Mouse (Mus musculus) cerebral cortex, adult 2 months (tissue): ENCODE measurements around the gene Ccdc159.

Experiments used
- WGBS: fragments of 180-500 bp; shearing (Covaris S2); methylation state at CpG from one replicate; pipeline ENCODE4 v1.1.7; 2018; 5-methylcytosine and 5-hydroxymethylcytosine counted together

Ccdc159 gene

DNA sequence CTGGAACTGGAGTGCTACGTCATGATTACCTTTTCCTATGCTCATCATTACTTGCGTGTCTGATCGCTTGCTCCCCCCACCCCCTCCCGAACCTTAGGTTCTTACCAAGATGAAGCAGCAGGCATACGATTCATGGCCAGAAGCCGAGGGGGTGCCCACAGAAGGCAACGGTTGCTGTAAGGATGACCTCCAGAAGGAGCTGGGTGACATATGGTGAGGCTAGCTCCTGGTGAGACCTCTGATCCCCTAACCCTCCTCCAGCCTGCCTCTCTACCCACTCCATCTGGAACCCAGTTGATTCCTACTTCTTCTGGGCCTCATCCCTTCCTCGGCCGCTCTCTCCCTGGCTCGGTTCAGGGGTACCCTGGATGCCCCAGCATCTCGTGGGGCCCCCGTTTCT lies 6.8 kb downstream of the Ccdc159 start:
- WGBS = 94% methylated on average over 12 of the region's 12 CpGs

DNA sequence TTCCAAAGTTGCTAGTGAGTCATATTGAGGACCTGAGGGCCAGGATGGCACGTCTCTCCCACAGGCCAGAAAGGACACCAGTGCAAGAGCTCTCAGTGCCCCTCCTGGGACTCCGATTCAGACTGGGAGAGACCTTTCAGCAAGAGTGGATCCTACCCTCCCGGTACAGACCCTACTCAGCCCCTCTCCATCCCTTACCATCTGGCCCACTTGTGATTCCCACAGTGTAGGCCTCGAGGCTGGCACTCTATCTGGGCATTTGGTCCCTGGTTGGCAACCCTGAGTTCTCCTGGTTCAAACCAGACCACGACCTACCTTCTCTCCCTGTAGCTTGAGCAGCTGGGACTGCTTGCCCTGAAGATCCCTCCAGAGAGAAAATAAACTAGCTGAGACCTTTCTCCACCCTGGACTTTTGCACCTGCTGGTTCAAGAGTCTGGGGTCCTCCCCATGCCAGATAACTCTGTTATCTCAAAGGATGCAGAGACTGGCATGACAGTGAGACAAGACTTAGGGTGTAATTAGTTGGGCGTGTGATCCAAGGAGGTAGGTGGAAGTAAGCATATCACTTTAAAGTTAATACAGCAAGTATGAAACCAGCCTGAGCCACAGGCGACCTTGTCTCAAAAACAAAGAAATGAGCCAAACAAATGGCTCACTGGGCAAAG lies 8.3 kb downstream of the Ccdc159 start:
- 86% methylated on average over 7 of the region's 7 CpGs for WGBS

DNA sequence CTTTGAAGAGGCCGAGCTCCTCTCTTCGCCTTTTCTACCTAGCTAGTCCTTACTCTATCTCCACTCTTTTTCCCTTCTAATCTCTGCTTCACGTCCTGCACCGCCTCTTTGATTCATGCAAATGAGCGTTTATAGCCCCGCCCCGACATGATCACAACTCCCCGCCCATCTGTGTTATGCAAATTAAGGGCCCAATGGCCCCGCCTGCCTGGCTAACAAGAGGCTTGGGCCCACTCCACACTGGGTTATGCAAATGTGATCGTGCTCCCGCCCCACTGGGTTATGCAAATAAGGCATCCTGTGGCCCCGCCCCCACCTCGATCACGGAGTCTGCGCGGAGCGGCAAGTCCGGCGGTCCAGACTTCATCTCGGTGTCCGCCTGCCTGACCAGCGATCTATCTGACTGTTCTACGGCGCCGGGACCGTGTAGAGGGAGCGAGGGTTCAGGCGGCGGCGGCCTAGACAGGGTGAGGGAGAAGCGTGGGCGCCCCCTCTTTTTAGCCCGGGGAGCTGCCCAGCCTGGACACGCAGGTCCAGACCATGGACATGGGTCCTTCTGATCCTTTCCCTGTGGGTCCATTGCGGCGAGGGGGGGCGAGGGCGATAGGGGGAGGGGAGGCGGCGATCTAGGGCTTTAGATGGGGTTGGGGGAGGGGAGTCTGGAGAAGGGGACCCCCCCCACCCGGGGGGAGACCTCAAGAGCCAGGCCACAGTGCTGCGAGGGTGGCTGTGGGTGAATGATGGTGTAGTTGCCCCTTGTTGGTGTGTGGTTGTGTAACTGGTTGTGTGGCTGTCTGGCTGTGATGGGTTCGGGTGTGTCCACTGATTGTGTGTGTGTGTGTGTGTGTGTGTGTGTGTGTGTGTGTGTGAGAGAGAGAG lies 9.7 kb downstream of the Ccdc159 start, which contains the start of gene Plppr2:
Gene Plppr2 (plus strand): TSS at position 342 of the 879 bp plus-strand sequence.
- WGBS = 2% methylated on average over 43 of the region's 43 CpGs

DNA sequence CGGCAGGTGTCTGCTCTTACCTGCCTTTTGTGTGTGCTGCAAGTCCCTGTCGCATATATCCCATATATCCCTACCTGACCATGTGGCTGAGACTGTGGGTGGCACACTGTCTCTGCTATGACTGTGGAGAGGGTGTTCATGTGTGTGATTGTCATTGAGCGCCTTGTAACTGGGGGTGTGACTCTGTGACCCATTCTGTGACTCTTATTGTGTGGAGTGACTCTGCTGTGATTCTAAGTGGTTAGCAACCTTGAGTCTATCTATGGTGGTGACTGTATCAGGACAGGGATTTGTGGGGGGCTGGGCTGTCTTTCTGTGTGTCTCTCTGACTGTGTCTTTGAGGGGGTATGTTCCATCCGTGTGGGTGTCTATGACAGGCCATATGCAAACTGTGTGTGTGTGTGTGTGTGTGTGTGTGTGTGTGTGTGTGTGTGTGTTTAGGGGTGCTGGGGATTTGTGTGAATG lies 10.5 kb downstream of the Ccdc159 start:
- 46% methylated on average over 4 of the region's 4 CpGs for WGBS

DNA sequence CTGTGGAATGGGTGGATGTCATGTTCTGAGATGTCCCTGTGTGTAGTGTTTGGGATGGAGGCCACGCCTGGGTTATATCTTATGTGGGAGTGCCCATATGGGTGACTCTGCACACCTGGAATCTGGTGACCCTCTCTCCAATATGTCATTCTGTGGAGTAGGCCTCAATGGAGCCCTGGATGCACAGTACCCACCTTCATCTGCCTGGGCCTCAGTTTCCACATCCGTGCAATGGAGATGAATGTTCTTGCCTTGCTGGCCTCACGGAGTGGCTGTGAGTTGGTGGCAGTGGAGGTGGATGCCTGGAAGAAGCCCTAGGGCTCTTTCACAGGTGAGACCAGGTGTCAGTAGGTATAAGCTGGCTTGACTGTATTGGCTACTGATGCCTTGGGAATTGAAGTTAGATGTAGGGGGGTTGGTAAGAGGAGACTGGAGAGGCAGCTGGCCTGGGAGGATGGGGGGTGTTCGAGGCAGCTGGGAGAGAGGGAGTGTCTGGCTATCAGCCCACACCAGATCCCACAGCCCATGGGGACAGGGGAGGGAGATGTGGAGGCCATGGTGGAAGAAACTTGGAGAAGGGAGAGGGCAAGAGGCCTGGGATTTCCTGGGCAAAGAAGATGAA lies 11.1 kb downstream of the Ccdc159 start:
- 61% methylated on average over 4 of the region's 4 CpGs for WGBS

DNA sequence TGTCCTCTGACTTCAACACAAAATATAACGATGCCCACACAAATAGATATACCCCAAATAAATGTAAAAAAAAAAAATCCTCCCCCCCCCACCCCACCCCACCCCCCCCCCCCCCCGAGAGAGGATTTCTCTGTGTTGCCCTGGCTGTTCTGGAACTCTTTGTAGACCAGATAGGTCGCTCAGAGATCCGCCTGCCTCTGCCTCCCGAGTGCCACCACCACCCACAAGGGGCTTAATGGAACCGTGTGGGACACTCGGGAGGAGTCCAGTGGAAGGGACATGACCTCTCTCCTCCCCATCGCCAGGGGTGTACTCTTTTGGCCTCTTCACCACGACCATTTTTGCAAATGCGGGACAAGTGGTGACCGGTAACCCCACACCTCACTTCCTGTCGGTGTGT lies 15.8 kb downstream of the Ccdc159 start:
- WGBS = 78% methylated on average over 12 of the region's 12 CpGs

DNA sequence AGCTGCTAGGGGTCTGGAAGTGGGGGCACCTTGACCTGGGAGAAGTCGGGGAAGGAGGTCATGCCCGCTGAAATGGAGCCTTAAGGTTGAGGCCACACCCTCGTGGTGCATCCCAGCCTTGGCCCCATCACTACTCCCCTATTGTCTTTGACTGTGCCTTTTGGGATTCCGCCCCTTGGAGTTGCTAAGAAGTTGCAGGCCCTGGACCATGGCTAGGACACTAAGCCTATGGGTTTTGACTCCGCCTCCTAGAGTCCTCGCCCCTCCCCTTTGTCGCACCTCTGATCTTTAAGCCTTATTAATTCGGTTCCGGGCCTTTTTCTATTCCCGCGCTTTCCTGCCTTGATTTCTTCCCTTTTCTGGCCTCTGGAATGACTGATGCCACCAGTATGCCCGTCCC lies 16.4 kb downstream of the Ccdc159 start:
- WGBS = 62% methylated on average over 12 of the region's 12 CpGs

DNA sequence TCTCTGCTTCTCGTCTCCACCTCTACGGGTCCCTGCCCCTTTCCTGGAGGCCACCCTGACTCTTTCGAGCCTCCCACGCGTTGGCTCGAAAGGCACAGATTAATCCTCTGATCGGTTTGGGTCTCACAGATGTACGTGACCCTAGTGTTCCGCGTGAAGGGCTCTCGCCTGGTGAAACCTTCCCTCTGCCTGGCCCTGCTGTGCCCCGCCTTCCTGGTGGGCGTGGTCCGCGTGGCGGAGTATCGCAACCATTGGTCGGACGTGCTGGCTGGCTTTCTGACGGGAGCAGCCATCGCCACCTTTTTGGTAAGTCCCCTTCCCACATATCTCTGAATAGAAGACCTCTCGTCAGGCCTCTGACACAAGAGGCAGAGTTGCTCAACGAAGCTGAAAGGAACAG lies 17.0 kb downstream of the Ccdc159 start:
- 28% methylated on average over 23 of the region's 23 CpGs for WGBS

DNA sequence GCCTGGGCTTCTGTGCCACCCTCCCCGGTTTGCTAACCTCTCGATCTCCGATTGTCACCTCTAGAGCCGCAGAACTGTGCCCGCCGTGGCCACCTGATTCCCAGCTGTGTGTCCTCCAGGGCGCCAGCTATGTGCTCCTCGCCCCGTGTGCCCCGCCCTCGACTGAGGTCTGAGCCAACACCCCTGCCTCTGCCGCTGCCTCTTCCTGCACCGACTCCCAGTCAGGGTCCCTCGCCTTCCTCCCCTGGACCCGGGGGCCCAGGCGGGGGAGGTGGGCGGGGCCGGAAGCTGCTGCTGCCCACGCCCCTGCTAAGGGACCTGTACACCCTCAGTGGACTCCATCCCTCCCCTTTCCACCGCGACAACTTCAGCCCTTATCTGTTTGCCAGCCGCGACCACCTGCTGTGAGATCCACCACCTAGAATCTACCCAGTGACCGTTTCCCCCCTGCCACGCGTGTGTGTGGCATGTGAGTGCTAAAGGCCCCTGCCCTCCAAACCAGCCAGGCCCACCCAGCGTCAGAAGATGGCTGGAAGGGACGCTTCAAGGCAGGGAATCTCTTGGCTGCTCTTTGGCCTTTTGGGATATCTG lies 20.4 kb downstream of the Ccdc159 start:
- 26% methylated on average over 28 of the region's 28 CpGs for WGBS

DNA sequence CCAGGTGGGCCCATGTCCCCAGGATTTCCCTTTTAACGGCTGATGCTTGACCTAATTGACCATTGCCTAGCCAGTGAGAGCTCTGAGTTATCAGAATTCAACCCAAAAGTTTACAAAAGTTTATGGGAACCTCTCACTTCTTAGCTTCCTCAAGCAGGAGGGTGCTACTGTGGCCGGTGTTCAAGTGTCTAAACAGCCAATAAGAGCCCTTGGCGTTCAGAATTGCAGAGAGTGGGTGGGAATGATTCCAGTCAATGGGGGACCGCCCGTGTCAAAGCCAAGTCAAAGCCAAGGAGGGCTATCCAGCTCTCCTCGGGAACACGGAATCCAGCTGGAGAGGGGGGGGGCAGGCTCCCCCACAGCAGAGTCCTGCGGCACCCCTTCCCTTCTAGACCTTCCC lies 20.9 kb downstream of the Ccdc159 start:
- WGBS = 32% methylated on average over 8 of the region's 8 CpGs

DNA sequence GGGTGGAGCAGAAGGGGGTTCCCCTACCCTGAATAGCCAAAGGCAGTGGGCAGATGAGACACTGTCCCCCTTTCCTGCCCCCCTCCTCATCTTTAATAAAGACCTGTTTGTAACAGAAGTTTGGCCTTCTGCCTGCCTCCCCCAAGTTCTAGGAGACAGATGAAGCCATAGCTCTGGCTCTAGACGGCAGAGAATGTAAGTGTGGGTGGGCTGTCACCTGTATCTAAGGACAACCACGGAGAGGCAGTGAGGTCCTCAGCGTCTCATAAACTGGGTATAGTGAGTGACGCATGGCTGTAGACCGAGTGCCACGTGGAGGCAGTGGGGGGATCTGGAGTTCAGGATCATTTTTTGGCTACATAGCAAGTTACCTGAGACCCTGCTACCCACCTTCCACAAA lies 21.5 kb downstream of the Ccdc159 start:
- 31% methylated on average over 6 of the region's 6 CpGs for WGBS

DNA sequence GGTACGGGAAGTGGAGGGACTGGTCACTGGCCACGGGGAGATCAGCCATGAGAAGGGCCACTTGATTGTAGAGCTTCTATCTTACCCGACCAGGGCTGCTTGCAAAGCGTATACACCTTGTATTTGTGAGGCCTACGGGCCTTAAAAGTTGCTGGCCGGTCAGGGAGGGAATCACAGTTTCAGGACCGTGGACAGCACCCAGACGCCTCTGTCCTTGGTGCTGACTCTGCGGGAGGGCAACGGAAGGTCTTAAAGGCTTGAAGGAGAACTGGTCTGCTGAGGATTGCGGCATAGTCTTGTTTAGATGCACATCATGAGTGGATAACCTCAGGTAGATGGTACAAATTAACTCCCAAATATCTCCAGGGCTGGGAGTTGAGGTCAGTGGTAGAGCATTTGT lies 23.1 kb downstream of the Ccdc159 start:
- WGBS = 37% methylated on average over 11 of the region's 11 CpGs

DNA sequence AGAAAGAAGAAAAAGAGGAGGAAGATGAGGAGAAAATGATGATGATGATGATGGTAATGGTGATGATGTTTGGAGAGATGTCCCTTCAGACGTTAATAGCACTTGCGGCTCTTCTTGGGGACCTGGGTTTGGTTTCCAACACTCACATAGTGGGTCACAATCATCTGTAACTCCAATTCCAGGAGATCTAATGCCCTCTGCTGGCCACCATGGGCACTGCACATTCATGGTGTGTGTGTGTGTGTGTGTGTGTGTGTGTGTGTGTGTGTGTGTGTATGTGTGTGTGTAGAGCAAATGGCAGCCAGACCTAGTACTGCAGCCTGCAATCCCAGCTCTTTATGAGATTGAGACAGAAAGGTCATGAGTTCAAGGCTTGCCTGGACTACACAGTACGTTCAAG lies 24.7 kb downstream of the Ccdc159 start:
- WGBS = 79% methylated on average over 3 of the region's 3 CpGs

DNA sequence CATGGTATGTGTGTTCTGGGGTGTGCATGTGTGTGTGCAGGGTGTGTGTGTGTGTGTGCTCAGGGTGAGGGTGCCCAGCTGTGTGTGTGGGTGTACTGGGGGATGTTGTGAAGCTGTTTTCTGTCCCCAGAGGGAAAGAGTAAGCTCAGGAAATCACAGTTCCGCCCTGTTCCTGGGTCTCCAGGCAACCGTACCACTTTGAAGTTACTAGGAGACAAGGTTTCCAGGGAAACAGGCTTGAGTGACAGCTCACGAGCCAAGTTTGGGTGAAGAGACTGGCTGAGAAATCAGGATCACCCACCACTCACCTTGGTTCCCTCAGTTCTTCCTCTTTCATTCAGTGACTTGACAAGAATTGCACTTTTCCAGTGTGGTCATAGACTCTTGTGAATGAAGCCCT lies 26.3 kb downstream of the Ccdc159 start:
- 2% methylated on average over 3 of the region's 3 CpGs for WGBS

DNA sequence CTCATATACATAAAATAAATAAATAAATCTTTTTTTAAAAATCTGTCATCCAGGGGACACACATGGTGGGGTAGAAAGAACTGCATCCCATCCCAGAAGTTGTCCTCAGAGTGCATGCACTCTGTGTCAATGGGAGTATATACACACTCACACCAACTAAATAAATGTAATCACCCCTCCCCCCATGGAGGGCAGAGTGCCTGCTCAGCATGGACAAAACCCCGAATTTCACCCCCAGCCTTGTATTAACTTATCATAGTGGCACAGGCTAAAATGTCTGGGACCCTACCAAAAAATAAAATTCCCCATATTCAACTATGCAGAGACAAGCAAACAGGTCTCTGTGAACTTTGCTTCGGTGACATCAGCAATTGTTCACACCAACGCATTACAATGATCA lies 27.4 kb downstream of the Ccdc159 start:
- 61% methylated on average over 3 of the region's 3 CpGs for WGBS

DNA sequence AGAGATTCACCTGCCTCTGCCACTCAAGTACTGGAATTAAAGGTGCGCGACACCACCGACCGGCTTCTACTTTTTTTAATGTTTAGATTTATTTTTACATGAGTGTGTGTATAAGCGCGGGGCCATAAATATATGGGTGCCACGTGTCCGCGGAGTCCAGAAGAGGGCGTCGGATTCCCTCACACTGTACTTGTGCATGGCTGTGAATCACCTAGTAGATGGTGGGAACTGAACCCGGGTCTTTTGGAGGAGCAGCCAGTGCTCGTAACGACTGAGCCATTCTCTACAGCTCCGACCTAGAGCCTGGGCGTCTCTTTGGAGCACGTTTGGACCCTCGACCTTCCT lies 27.9 kb downstream of the Ccdc159 start:
- 1% methylated on average over 18 of the region's 18 CpGs for WGBS

DNA sequence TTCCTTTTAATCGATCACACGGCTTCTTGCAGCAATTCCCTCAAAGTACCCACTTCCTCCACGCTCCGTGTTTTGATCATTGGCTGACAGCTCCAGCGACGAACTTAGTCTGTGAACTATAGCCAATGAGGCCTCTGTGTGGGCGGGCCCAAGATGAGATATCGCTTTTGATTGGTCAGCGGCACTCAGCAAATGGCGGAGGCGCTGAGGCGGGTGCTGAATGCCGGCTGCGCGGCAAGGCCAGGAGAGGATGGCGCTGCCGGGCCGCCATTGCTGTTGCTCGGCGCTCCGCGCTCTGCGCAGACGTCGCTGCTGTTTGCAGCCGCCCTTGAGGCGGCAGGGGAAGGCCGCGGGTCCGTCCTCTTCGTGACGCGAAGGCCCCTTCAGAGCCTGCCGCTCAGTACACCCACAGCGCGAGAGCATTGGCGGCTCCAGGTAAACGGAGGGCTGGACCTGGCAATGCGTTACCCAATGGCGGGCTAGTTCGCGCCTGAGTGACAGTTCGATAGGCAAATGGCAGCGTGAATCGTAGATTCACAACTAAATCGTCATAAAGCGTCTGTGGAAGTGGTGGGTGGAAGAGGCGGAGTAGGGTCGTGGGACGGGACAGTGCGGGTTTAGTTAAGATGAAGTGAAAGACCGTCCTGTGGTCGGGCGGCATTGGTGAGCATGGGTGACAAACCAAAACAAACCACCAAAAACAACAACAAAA lies 28.5 kb downstream of the Ccdc159 start, which contains the start of gene Swsap1:
Gene Swsap1 (plus strand): TSS at position 186 of the 712 bp plus-strand sequence.
- WGBS = under 1% methylated on average over 54 of the region's 54 CpGs

DNA sequence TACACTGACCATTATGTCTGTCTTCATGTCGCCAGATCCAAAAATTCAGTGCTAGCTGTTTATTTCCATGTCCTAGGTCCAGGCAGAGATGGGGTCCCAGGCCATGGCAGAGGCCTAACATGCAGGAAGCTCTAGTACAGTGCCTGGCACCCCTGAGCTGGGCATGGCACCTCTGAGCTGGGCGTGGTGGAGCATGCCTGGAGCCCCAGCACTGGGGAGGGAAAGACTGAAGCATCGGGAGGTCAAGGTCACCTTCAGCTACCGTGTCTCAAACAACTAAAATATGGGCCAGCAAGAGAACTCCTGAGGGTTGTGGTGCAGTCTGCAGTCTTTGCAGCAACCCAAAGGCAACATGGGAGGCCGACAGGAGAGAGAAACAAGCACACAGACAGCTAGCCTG lies 31.1 kb downstream of the Ccdc159 start:
- WGBS = 91% methylated on average over 5 of the region's 5 CpGs

DNA sequence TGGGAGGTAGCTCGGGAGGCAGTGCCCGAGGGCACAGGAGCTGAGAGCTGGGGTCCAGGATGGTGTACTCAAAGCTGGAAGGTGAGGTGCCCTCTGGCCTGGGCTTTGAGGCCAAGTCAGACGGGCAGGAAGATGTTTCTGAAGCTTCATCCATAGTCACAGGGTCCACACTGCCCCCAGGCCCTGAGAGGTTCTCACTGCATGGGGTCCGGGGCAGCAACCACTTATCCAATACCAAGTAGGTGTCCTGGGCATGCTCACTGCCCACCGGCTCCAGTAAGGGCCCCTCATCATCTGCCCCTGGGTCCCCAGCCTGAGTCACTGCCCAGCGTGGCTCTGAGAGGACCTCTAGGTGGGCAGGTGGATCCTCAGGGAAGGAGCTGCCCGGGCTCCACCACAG lies 32.0 kb downstream of the Ccdc159 start:
- WGBS = 91% methylated on average over 7 of the region's 7 CpGs

DNA sequence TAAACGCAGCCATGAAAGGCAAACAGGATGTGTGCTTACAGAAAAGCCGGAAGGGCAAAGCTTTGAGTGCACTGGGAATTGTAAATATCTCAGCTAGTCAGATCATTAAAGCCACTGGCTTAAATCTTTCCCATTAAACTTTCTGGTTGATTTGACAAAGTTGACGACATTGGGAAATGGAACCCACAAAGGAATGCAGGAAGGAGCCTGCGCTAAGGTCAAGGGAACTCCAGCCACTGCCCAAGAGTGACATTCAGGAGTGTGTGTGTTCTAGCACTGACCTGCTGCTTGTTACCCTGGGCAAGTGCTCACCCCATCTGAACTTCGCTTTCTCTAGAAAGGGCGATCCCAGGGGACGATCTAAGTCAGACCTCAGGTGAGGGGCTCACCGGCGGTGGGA lies 32.9 kb downstream of the Ccdc159 start:
- 68% methylated on average over 9 of the region's 9 CpGs for WGBS

DNA sequence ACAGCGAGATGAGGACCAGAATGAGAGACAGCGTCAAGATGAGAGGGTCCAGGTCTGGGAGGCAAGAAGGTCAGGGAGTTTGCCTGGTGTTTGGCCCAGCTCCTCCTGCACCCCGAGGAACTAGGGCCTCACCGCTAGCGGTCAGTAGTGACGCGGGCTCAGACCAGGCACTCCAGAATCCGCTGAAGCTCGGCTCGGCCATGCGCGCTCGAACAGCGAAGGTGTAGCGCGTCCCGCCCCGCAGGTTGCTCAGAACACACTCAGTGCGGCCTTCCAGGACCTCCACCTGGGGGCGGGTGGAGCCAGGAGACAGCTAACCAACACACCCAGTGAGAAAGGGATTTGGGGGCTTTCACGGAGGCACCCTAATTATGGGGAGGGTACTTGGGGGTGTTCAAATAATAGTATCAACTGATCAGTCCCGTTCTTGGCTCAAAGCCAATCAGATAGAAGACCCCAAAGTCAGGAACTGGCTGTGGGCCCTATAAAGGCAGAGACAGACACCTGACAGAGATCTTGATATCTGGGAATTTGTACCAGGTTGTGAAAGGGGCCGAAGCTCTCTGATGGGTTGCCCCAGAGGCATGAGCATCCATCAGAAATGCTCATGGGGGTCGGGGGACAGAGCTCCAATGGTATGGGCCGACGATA lies 33.4 kb downstream of the Ccdc159 start:
- 43% methylated on average over 26 of the region's 26 CpGs for WGBS
